Mouse (Mus musculus) olfactory bulb, adult 2 months (tissue): ENCODE data around the gene Supt6. TPM values are rescaled to one million over a fixed set of nuclear protein-coding genes. Genes with fewer than 3 reads are reported as not detected.

Source experiments
- H3K27ac ChIP-seq: fragments of 200-500 bp; 2 replicates; pipeline ENCODE4 v1.5.1; 2012; ENCODE audit warnings: low read depth, low read length; ENCODE audit not compliant: insufficient read depth
- H3K4me1 ChIP-seq: fragments of 200-500 bp; 2 replicates; pipeline ENCODE4 v1.6.1; 2012; ENCODE audit warnings: low read length; ENCODE audit not compliant: control insufficient read depth, insufficient read depth
- H3K4me3 ChIP-seq: fragments of 200-500 bp; 2 replicates; pipeline ENCODE4 v1.5.1; 2012; ENCODE audit warnings: mild to moderate bottlenecking, low read depth, low read length, moderate library complexity; ENCODE audit not compliant: insufficient read depth
- CTCF ChIP-seq: fragments of 200-500 bp; IDR thresholded peaks from 2 replicates; pipeline ENCODE4 v1.5.1; 2012; ENCODE audit warnings: low read depth, mild to moderate bottlenecking, low read length, moderate library complexity; ENCODE audit not compliant: insufficient read depth
- POLR2A ChIP-seq: fragments of 200-500 bp; IDR thresholded peaks from 2 replicates; pipeline ENCODE4 v1.6.1; 2012; ENCODE audit warnings: mild to moderate bottlenecking, low read depth, low read length, moderate library complexity; ENCODE audit not compliant: insufficient read depth
- whole genome bisulfite sequencing: fragments of 180-500 bp; shearing (Covaris S2); methylation state at CpG from one replicate; pipeline ENCODE4 v1.1.7; 2018; 5-methylcytosine and 5-hydroxymethylcytosine counted together
- polyA plus RNA-seq: library from polyadenylated mRNA; stranded (reverse); fragments of >200 nt; gene quantifications from 2 replicates; pipeline ENCODE4 v1.2.4, GENCODE M21; 2012; ENCODE audit warnings: low replicate concordance; ENCODE audit not compliant: missing spikeins, insufficient read depth, insufficient read length

The Supt6 gene
- polyA plus RNA-seq, 1 experiment: 62.3 TPM

GRCm38 (mm10) chr11:78160171-78160570 lies 85.6 kb downstream of the Supt6 start:
- H3K4me1 ChIP-seq: peaks cover 29% of the 10 kb centered on the region
- WGBS: 90% methylated on average over 18 of the region's 18 CpGs
- H3K4me3 ChIP-seq: no peak overlapping the region
- TF ChIP-seq CTCF (no peak), POLR2A (no peak)
- no peak overlapping the region for H3K27ac ChIP-seq

GRCm38 (mm10) chr11:78159557-78159956 lies 86.2 kb downstream of the Supt6 start:
- TF ChIP-seq POLR2A (no peak), CTCF (no peak)
- 81% methylated on average over 7 of the region's 7 CpGs for WGBS
- H3K4me1 ChIP-seq: peaks cover 25% of the 10 kb centered on the region
- H3K4me3 ChIP-seq: no peak overlapping the region
- H3K27ac ChIP-seq: no peak overlapping the region

- peaks cover 25% of the 10 kb centered on the region for H3K4me1 ChIP-seq
- TF ChIP-seq POLR2A (no peak), CTCF (peak; percentile 57)
- 19% methylated on average over 2 of the region's 2 CpGs for WGBS
Measured at GRCm38 (mm10) chr11:78159096-78159495, 86.7 kb downstream of the Supt6 start.

More at GRCm38 (mm10) chr11:78159096-78159495, 86.7 kb downstream of the Supt6 start:
- Histone ChIP-seq H3K27ac (no peak overlapping the region), H3K4me3 (no peak overlapping the region)

Other genes with a start within 250 kb of the Supt6 start
- gene Dhrs13, start 213.7 kb downstream of the Supt6 start, polyA plus RNA-seq: not detected in 2 replicates
- gene Flot2, start 208.1 kb downstream of the Supt6 start, polyA plus RNA-seq: not detected in 2 replicates
- gene Eral1, start 165.6 kb downstream of the Supt6 start, polyA plus RNA-seq: not detected in 2 replicates
- gene Fam222b, start 151.3 kb downstream of the Supt6 start, polyA plus RNA-seq: not detected in 2 replicates
- not detected in 2 replicates for gene Traf4, start 80.4 kb downstream of the Supt6 start, polyA plus RNA-seq
- gene Nek8, start 69.3 kb downstream of the Supt6 start, polyA plus RNA-seq: not detected in 2 replicates
- not detected in 2 replicates for gene Tlcd1, start 69.3 kb downstream of the Supt6 start, polyA plus RNA-seq
- 1,288 TPM in 1 of 2 replicates, not detected in the other for gene Rpl23a, start 62.4 kb downstream of the Supt6 start, polyA plus RNA-seq
- not detected in 2 replicates for gene Rab34, start 57.6 kb downstream of the Supt6 start, polyA plus RNA-seq
- gene Proca1, start 52.6 kb downstream of the Supt6 start, polyA plus RNA-seq: not detected in 2 replicates
- not detected in 2 replicates for gene Sdf2, start 241 bp downstream of the Supt6 start, polyA plus RNA-seq
- gene 2610507B11Rik, start 15.8 kb upstream of the Supt6 start, polyA plus RNA-seq: 122 and 503 TPM in 2 replicates
- gene BC030499, start 44.9 kb upstream of the Supt6 start, polyA plus RNA-seq: not detected in 2 replicates
- not detected in 2 replicates for gene Spag5, start 55.5 kb upstream of the Supt6 start, polyA plus RNA-seq
- gene Aldoc, start 77.0 kb upstream of the Supt6 start, polyA plus RNA-seq: 410 and 562 TPM in 2 replicates
- not detected in 2 replicates for gene Pigs, start 82.4 kb upstream of the Supt6 start, polyA plus RNA-seq
- not detected in 2 replicates for gene Unc119, start 97.5 kb upstream of the Supt6 start, polyA plus RNA-seq
- not detected in 2 replicates for gene Foxn1, start 140.6 kb upstream of the Supt6 start, polyA plus RNA-seq
- gene Slc13a2, start 176.2 kb upstream of the Supt6 start, polyA plus RNA-seq: not detected in 2 replicates
- gene Slc46a1, start 219.7 kb upstream of the Supt6 start, polyA plus RNA-seq: not detected in 2 replicates